Mouse (Mus musculus) cerebellum, postnatal 10 days (tissue): ENCODE measurements around the gene Mns1.

Source experiments
- DNase-seq, 2 experiments: peaks; one replicate each; pipeline ENCODE4 v3.0.0; 2021; ENCODE audit warnings: mixed read lengths in 2 of 2

The Mns1 gene

DNA sequence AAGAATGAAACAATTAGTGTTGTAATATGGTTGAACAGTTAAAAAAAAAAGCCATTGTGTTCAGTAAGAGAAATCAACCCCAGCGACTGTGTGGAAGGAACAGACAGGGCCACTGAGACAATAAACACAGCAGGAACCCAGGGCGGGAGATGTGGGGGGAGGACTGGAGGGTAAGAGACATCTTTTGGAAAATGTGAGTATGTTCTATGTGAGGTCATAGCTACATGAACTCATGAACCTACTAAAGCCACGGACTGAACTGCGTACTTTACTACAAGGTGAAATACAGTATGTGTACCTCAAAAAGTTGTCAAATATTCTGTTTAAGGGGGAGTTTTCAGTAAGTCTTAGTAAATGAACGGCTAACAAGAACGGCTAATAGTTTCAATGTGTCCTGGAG, 39.5 kb downstream of the Mns1 start:
- no peak for DNase-seq

DNA sequence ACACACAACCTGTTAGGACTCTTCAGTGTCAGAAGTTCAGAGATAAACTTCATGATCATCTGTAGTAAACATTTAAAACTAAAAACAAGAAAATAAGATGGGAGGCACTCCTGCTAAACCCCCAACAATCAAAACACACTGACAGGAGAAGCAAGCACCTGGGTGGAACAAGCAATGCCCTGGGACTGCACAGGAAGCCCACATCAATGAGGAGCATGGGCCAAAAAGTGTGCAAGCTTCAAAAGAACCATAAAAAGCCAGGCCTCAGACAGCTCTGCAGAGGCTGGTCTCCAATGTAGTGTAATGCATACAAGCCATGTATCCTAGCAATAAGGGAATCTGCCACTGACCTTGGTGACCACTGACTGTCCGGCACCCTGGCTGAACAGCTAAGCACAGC, 41.5 kb downstream of the Mns1 start:
- no peak for DNase-seq

DNA sequence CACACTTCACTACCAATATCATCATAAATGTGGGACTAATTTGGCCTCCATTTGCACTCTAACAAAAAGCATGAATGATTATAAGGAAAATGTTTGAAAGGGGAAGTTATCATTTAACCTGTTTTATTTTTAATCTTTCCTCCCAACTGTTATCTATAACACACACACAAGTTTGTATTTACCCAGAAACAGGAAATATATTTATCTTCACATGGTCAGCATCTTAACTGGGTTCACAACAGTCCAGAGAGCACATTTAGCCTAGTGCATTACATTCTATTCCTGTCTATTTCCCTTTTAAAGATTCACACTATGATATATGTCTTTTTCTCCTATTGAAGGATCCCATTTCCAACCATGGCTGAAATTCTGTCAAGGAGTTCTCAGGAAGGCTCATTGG, 50.7 kb downstream of the Mns1 start:
- no peak for DNase-seq

DNA sequence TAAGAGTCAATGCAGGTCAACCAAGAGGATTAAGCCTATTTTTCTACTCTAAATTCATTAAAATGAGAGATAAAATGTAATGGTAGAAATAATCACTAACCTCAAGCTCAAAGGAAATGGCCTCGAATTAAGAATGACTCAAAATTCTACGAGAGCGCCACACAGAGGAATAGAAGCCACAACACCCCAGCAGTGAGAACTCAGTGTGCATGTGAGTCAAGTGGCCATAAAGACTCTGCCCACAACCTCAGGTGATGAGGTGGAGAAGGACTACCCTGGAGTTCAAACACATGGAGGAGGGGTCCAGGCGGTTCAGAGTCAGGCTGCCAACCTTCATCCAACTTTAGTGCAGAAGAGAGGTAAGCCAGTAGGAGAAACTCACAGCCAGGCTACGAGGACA, 51.3 kb downstream of the Mns1 start:
- no peak for DNase-seq

DNA sequence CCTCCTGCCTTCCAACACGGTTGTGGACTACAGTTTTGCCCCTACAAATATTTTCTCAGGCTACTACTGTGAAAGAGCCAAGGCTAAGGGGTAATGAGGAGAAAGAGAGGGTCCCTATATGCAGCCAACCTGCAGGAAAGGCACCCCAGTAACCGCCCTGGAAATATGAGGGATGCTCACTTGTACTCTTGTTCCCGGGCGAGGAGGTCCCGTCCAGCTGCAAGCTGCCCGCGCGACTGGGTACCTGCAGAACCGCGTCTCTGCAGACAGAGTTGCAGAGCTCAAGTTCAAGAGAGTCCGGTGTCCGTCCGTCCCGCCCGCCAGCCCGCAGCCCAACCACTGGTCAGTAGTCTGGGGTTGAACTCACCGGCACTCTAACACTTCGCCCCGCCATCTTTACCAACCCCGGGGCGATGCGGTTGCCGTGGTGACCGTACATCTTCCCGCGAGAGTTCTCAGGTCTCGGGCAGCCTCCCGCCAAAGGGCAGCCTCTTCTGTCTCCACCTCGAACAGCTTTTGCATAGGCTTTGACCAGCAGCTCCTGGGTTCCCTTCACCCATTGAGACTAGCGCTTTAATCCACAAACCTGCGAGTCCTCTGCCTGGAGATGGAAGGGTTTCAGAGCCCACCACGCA, 53.9 kb downstream of the Mns1 start:
- DNase-seq: peak; percentile 95 to 96

DNA sequence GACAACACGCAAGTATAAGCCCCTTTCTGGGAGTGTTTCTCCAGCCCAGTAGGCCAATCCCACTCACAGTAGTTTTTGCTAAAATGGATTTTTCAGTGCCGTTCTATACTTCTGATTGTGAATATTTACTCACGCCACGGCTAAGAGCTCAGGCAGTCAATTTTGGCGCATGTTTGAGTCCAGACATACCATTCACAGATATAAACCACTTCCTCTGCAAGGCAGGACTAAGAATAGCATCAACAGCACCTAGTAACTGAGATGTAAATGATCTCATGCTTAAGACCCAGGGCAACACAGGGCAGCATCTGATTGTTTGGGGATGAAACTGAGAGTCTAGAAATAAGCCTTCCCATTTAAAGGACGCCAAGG, 54.4 kb downstream of the Mns1 start, which contains the start of gene Tex9:
Gene Tex9, minus strand, starts transcription at position 19 of the 372 bp plus-strand sequence.
- DNase-seq: no peak

DNA sequence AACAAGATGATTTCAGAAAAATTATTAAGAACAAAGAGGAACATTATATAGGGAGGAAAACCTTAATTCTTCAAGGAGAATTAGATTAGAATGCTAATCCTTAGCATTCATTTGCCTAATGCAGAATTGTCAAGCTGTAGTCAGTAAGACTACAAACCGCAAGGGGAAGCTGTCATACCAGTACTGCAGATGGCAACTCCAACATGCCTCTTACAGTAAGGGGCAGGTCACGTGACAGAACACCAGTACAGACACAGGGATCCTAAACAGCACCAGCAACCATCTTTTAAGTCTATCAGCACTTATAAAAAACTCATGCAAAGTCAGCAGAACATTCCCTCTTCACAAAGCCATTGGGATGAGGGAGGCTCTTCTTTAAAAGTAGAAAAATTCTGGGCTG, 55.7 kb downstream of the Mns1 start:
- no peak for DNase-seq

DNA sequence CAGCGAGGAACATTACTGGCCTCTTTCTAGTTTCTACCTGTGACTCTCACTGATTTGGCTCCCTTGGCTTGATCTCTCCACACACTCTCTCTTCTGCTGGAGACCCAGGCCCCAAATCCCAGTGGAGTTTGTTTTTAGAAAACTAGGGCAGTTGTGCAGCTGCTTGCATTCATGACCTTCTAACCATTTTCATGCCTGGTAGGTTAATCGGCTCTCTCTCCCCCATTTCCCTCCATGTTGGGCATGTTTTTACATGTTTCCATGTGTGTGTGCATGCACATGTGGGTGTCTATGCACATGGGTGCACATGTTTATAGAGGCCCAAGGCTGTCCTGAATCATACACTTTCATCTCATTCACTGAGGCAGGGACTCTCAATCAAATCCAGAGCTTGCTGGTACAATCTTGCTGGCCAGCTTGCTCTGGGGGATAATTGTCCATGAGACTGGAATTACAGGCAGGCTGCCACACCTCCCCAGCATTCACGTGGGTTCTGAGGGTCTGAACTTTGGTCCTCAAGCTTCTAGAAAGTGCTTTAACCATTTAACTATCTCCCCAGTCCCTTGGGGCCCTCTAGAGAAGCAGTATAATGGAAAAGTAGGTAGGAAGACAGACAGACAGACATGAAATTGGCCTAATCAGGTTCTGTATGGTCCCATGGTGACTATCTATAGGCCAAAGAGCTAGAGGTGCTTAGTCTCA, 56.3 kb downstream of the Mns1 start:
- DNase-seq: no peak

DNA sequence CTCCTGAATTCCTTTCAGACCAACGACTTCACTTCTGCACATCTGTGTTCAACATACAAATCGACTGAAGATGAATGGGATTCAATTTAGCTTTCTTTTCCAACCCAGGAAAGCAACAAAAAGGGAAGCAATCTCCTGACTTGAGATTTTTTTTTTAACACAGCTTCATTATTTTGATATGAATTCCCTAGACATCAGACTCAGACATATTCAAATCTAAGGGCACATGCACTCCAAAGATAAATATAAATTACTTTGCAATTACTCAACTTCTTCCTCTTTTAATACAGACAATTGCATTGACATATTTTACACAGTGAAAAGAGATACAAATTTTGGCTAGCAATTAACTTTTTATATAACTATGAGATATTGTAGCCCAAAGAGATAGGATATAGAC, 58.9 kb downstream of the Mns1 start:
- DNase-seq: no peak

DNA sequence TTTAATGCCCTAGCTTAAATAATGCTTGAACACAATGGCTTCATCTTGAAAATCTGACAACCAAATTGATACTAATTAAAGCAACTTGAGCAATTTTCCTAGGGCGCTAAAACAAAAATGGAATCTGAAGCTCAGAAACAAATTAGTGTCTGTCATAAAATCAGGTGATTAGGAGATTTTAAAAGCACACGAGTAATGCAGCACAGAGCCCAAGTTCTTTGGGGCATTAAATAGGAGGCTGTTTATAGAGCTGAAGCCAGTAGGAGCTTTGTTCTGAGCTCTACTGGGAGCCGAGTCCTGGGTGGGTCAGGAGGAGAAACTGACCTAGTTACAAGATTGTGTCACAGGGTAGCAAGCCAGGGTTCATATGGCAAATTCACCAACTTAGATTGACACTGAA, 59.4 kb downstream of the Mns1 start:
- no peak for DNase-seq
